15 mouse cellular contexts compared by ENCODE assay signal in genomic region chr5:52539483-52539882, GRCm38 (mm10). TPM values are rescaled to one million over a fixed set of nuclear protein-coding genes. Genes with fewer than 3 reads are reported as not detected.
A peak's percentile ranks its signal among the peaks of the same experiment; 100 is the strongest.
DNase-seq lines count a peak whose midpoint lies in the region; ATAC-seq and TF ChIP-seq lines count a peak whose summit lies in the region.
"Had no signal": no experiment of that assay in that cellular context is flagged by ENCODE, and none has a peak within 500 bp of the region (broad histone marks: within the 10 kb centered on the region; RNA-seq: fewer than 3 reads in every experiment).

No protein-coding gene starts in this region.

- no peak overlapping the region for H3K4me2 ChIP-seq in liver, embryonic 11.5 days
- H3K4me2 ChIP-seq in intestine, embryonic 16.5 days (ENCODE audit: low read depth, low read length), result no peak overlapping the region
- H3K4me2 ChIP-seq in stomach, embryonic 16.5 days (ENCODE audit: low read depth, low read length), result no peak overlapping the region
- H3K4me2 ChIP-seq: neural tube, embryonic 15.5 days had no signal

- no peaks in the 10 kb centered on the region for H3K79me2 ChIP-seq in liver, adult 2 months (ENCODE audit: control insufficient read depth, insufficient read depth, low read length)

- H3K9ac ChIP-seq in liver, adult 2 months (ENCODE audit: low read depth, low read length), result no peak overlapping the region
- no peak overlapping the region for H3K9ac ChIP-seq in liver, embryonic 11.5 days (ENCODE audit: low read depth, low read length)
- no peak overlapping the region for H3K9ac ChIP-seq in intestine, embryonic 16.5 days (ENCODE audit: low read depth, low read length)
- H3K9ac ChIP-seq in stomach, embryonic 16.5 days (ENCODE audit: low read length), result no peak overlapping the region
- H3K9ac ChIP-seq: liver, embryonic 14.5 days; neural tube, embryonic 15.5 days had no signal

- H3K27me3 ChIP-seq in heart, embryonic 10.5 days (ENCODE audit: insufficient read depth, poor library complexity, severe bottlenecking), result no peaks in the 10 kb centered on the region
- H3K27me3 ChIP-seq in liver, adult 2 months (ENCODE audit: control insufficient read depth, insufficient read depth, low read length), result no peaks in the 10 kb centered on the region
- H3K27me3 ChIP-seq in liver, embryonic 11.5 days (replicated peaks; ENCODE audit: control insufficient read depth, insufficient read depth, low read length), result no peaks in the 10 kb centered on the region
- no peaks in the 10 kb centered on the region for H3K27me3 ChIP-seq in intestine, embryonic 16.5 days (replicated peaks; ENCODE audit: control insufficient read depth, insufficient read depth, low read length)
- no peaks in the 10 kb centered on the region for H3K27me3 ChIP-seq in stomach, embryonic 16.5 days (ENCODE audit: control insufficient read depth, insufficient read depth, low read length)
- H3K27me3 ChIP-seq: neural tube, embryonic 15.5 days had no signal

- DNase-seq in heart, adult 8-10 months (ENCODE audit: low spot score), result peak; percentile 19
- no peak for DNase-seq in heart, embryonic 10.5 days (ENCODE audit: low spot score)
- DNase-seq in liver, adult 2 months (ENCODE audit: extremely low read depth, low read depth, low spot score), result peak; percentile 25
- DNase-seq in liver, embryonic 11.5 days (ENCODE audit: low spot score), result no peak
- DNase-seq in spleen, postnatal 10 days (ENCODE audit: low spot score in 2 of 2), result no peak
- no peak for DNase-seq in adrenal gland, adult 18-20 months (ENCODE audit: low spot score in 2 of 2)
- DNase-seq: adrenal gland, postnatal 14 days; kidney, adult 2 months; left cerebral cortex, postnatal 4 days had no signal

- TF ChIP-seq CTCF in liver, adult 2 months (IDR thresholded peaks at IDR 0.05; ENCODE audit: low read depth, low read length), result no peak

- TF ChIP-seq POLR2A in liver, adult 2 months (IDR thresholded peaks at IDR 0.05; ENCODE audit: extremely low read depth, insufficient read depth, low read length), result no peak

- no peak overlapping the region for H3K4me3 ChIP-seq in heart, embryonic 10.5 days
- H3K4me3 ChIP-seq in liver, adult 2 months (ENCODE audit: insufficient read depth, low read depth, low read length), result no peak overlapping the region
- no peak overlapping the region for H3K4me3 ChIP-seq in liver, embryonic 11.5 days (ENCODE audit: low read depth, low read length)
- no peak overlapping the region for H3K4me3 ChIP-seq in intestine, embryonic 16.5 days (ENCODE audit: low read length)
- H3K4me3 ChIP-seq in stomach, embryonic 16.5 days (replicated peaks; ENCODE audit: low read length), result no peak overlapping the region
- H3K4me3 ChIP-seq: megakaryocyte, embryonic 14.5 days; neural tube, embryonic 15.5 days had no signal

- no peaks in the 10 kb centered on the region for H3K9me3 ChIP-seq in heart, embryonic 10.5 days
- H3K9me3 ChIP-seq in liver, embryonic 11.5 days (ENCODE audit: control insufficient read depth, low read length), result no peaks in the 10 kb centered on the region
- H3K9me3 ChIP-seq in intestine, embryonic 16.5 days (ENCODE audit: control insufficient read depth, low read length), result no peaks in the 10 kb centered on the region
- H3K9me3 ChIP-seq in stomach, embryonic 16.5 days (replicated peaks; ENCODE audit: control insufficient read depth, low read length), result no peaks in the 10 kb centered on the region
- H3K9me3 ChIP-seq: megakaryocyte, embryonic 14.5 days; neural tube, embryonic 15.5 days had no signal

- H3K36me3 ChIP-seq in heart, embryonic 10.5 days, result 0 out of 2 replicates have a peak, but pooled peaks cover 4% of the 10 kb centered on the region
- no peaks in the 10 kb centered on the region for H3K36me3 ChIP-seq in liver, adult 2 months (ENCODE audit: control insufficient read depth, insufficient read depth, low read length)
- H3K36me3 ChIP-seq in liver, embryonic 11.5 days (ENCODE audit: control insufficient read depth, insufficient read depth, low read length), result no peaks in the 10 kb centered on the region
- H3K36me3 ChIP-seq in intestine, embryonic 16.5 days (ENCODE audit: control insufficient read depth, insufficient read depth, low read length), result 0 out of 2 replicates have a peak, but pooled peaks cover 2% of the 10 kb centered on the region
- peaks cover 4% of the 10 kb centered on the region; the same call in 1 of the 2 replicates for H3K36me3 ChIP-seq in stomach, embryonic 16.5 days (ENCODE audit: control insufficient read depth, insufficient read depth, low read length)
- H3K36me3 ChIP-seq: neural tube, embryonic 15.5 days had no signal

- H3K27ac ChIP-seq in heart, embryonic 10.5 days, result no peak overlapping the region
- H3K27ac ChIP-seq in liver, adult 2 months (replicated peaks; ENCODE audit: insufficient read depth, low read depth, low read length), result no peak overlapping the region
- H3K27ac ChIP-seq in liver, embryonic 11.5 days (ENCODE audit: low read depth, low read length), result no peak overlapping the region
- H3K27ac ChIP-seq in intestine, embryonic 16.5 days (ENCODE audit: low read length), result peak overlapping the region; percentile 72
- H3K27ac ChIP-seq in stomach, embryonic 16.5 days (ENCODE audit: low read length), result peak overlapping the region; percentile 72
- H3K27ac ChIP-seq: liver, embryonic 14.5 days; neural tube, embryonic 15.5 days had no signal

- H3K4me1 ChIP-seq in heart, embryonic 10.5 days, result peaks cover 17% of the 10 kb centered on the region
- H3K4me1 ChIP-seq in liver, adult 2 months (ENCODE audit: control insufficient read depth, insufficient read depth, low read length), result peaks cover 2% of the 10 kb centered on the region; the same call in 1 of the 2 replicates
- 0 out of 2 replicates have a peak, but pooled peaks cover 2% of the 10 kb centered on the region for H3K4me1 ChIP-seq in liver, embryonic 11.5 days (replicated peaks; ENCODE audit: control insufficient read depth, insufficient read depth, low read length)
- H3K4me1 ChIP-seq in intestine, embryonic 16.5 days (ENCODE audit: control insufficient read depth, insufficient read depth, low read length), result peaks cover 34% of the 10 kb centered on the region
- peaks cover 34% of the 10 kb centered on the region for H3K4me1 ChIP-seq in stomach, embryonic 16.5 days (ENCODE audit: control insufficient read depth, insufficient read depth, low read length)
- H3K4me1 ChIP-seq: megakaryocyte, embryonic 14.5 days; neural tube, embryonic 15.5 days had no signal

- no peak for ATAC-seq in liver, embryonic 11.5 days (replicated peaks; ENCODE audit: low FRiP score)
- peak; percentile 54 for ATAC-seq in intestine, embryonic 16.5 days
- ATAC-seq in stomach, embryonic 16.5 days (ENCODE audit: insufficient read depth, low FRiP score), result peak; percentile 88

RNA-seq across cellular contexts. Expression of gene Lgi2, which starts 26.8 kb away (rescaled TPM):
- total RNA-seq in heart, adult 8-10 months (2022), result under 1 TPM; 0.47 to 0.97 (median 0.67) TPM
- polyA plus RNA-seq in heart, embryonic 10.5 days (2016; fragmentation: Nextera tagmentation; extraction: Ambion mirVana), result 3.6 and 4.2 TPM in 2 replicates
- total RNA-seq in liver, adult 2 months (2014; rRNA removed), result 0.18 and 0.20 TPM in 2 replicates
- 0.04 and 0.06 TPM in 2 replicates for polyA plus RNA-seq in liver, adult 2 months (2012; rRNA removed)
- 0.84 and 1.0 TPM in 2 replicates for polyA plus RNA-seq in liver, embryonic 11.5 days (2014; fragmentation: Nextera tagmentation; extraction: Ambion mirVana)
- 2.9 and 4.1 TPM in 2 replicates for polyA plus RNA-seq in intestine, embryonic 16.5 days (2015; fragmentation: Nextera tagmentation; extraction: Ambion mirVana)
- polyA plus RNA-seq in stomach, embryonic 16.5 days (2015; fragmentation: Nextera tagmentation; extraction: Ambion mirVana), result 7.2 and 8.0 TPM in 2 replicates
- 1 to 10 TPM in 1 of 2 experiments, under 1 TPM in 1; 0.46 to 2.2 TPM for total RNA-seq in adrenal gland, adult 18-20 months (2021)
- total RNA-seq: hematopoietic stem cell, adult 5-6 weeks had no signal

Comparison
In these comparisons a context has a peak if more than half of its experiments do, and no peak if none do; other contexts are left out.
1. DNase-seq: peak in heart, adult 8-10 months (single experiment) and liver, adult 2 months (single experiment); none in heart, embryonic 10.5 days (single experiment), liver, embryonic 11.5 days (single experiment), spleen, postnatal 10 days (0 of 2) and adrenal gland, adult 18-20 months (0 of 2).
2. H3K27ac ChIP-seq: peak in intestine, embryonic 16.5 days (single experiment) and stomach, embryonic 16.5 days (single experiment); none in heart, embryonic 10.5 days (single experiment), liver, adult 2 months (single experiment) and liver, embryonic 11.5 days (single experiment).